Mouse (Mus musculus) adrenal gland, postnatal 25 days (tissue): ENCODE measurements around the gene Tmem204. TPM values are rescaled to one million over a fixed set of nuclear protein-coding genes. Genes with fewer than 3 reads are reported as not detected.

Experiments used
- DNase-seq: peaks from one replicate; pipeline ENCODE4 v3.0.0; 2021; ENCODE audit warnings: mixed read lengths
- total RNA-seq: library from RNA; stranded (reverse); gene quantifications from 2 replicates; pipeline ENCODE4 v1.2.3, GENCODE M21; 2021

Tmem204 gene
- total RNA-seq, 1 experiment from 2014 or later: 31.5 TPM

DNA sequence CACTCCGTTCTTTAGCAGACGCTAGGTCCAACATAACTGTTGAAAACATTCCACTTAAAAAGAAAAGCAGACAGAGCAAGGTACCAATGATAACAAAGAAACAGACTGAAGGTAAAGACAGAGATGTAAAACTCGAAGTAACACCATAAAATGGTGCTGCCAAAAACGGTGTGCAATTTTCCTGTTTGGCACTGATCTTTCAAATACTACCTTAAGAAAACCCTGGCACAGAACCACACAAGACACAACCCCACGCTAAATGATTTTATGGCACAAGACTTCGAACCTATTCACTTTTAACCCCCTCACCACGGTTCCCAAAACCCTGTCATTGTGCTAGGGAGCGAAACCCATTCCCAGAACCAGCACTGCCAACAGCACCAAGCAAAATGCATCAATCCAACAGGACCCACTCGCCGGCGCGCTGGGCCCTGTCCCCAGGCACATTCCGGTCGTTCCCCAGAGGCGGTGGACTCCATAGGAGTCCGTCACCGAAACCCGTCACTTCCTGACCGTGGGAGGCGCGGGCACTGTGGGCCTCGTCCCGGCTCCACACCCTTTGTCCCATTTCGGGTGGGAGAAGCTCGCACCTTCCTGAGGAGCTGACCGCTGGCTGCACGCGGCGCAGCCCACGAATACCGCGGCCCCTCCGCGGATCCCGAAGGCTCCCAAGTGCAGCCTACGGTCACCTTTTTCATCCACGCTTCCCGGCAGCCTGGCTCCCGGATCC, 68.4 kb downstream of the Tmem204 start:
- DNase-seq: peak; percentile 44

DNA sequence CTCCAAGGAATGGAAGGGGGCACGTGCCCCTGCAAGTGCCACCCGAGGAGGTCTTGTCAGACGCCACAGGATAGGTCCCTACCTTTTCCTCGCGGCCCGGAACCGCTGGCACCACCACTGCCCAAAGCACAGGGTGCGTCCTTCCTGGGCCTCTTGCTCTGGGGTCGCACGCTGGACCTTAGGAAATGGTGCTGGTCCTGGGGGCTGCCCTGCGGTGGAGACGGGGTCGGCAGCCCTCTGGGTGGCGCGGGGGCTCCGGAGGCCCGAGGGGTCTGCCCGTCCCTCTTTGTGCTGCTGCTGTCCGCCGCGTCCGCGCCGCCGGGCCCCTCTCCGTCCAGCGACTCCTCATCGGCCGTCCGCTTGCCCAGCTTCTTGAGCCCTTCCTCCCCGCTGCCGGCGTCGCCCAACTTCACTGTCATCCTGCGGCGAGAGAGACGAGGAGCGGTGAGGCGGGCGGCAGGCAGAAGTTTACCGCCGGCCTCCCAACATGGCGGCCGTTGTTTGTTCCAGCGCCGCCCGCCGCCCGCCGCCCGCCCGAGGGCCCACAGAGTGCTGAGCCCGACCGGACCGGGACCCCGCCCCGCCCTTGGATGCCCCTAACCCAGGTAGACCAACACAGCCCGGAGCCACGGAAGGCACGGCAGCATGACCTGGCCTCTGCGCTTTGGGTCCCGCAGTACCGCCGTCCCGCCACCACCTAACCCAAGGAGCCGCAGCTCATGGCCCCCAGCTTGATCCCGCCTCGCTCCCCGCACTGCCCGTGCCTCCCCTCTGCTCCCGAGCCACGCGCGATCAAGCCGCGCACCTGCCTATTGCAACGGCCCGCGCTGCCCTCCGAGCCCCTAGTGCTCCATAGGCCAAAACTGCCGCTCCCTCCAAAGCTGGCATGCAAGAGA, 69.5 kb downstream of the Tmem204 start:
- peak; percentile 52 for DNase-seq

Other genes with a start within 250 kb of the Tmem204 start
- gene Hagh, start 243.4 kb downstream of the Tmem204 start, total RNA-seq: 88.2 and 124 TPM in 2 replicates
- 34.6 and 35.5 TPM in 2 replicates for gene Fahd1, start 233.2 kb downstream of the Tmem204 start, total RNA-seq
- gene Igfals, start 217.6 kb downstream of the Tmem204 start, total RNA-seq: 1.5 and 3.0 TPM in 2 replicates
- gene Nubp2, start 197.2 kb downstream of the Tmem204 start, total RNA-seq: 55.1 and 55.9 TPM in 2 replicates
- gene Spsb3, start 196.9 kb downstream of the Tmem204 start, total RNA-seq: 29.2 and 30.9 TPM in 2 replicates
- 54.0 and 69.2 TPM in 2 replicates for gene Eme2, start 188.5 kb downstream of the Tmem204 start, total RNA-seq
- gene Mrps34, start 188.5 kb downstream of the Tmem204 start, total RNA-seq: 147 and 189 TPM in 2 replicates
- 85.2 and 112 TPM in 2 replicates for gene Nme3, start 187.1 kb downstream of the Tmem204 start, total RNA-seq
- gene Mapk8ip3, start 146.6 kb downstream of the Tmem204 start, total RNA-seq: 157 and 177 TPM in 2 replicates
- 27.0 and 33.1 TPM in 2 replicates for gene Jpt2, start 122.9 kb downstream of the Tmem204 start, total RNA-seq
- gene Cramp1l, start 67.8 kb downstream of the Tmem204 start, total RNA-seq: 25.9 and 26.7 TPM in 2 replicates
- 36.3 and 45.4 TPM in 2 replicates for gene Ift140, start 67.5 kb downstream of the Tmem204 start, total RNA-seq
- gene Telo2, start 32.4 kb upstream of the Tmem204 start, total RNA-seq: 26.3 and 27.2 TPM in 2 replicates
- not detected in 2 replicates for gene Ptx4, start 37.2 kb upstream of the Tmem204 start, total RNA-seq
- 28.9 and 42.3 TPM in 2 replicates for gene Clcn7, start 49.8 kb upstream of the Tmem204 start, total RNA-seq
- gene Ccdc154, start 78.9 kb upstream of the Tmem204 start, total RNA-seq: 0.15 TPM in 1 of 2 replicates, not detected in the other
- gene Gm38655, start 91.9 kb upstream of the Tmem204 start, total RNA-seq: 0.49 TPM in 1 of 2 replicates, not detected in the other
- gene BC003965, start 101.0 kb upstream of the Tmem204 start, total RNA-seq: 19.5 and 20.4 TPM in 2 replicates
- 19.9 and 21.1 TPM in 2 replicates for gene Unkl, start 104.8 kb upstream of the Tmem204 start, total RNA-seq
- 42.4 and 50.1 TPM in 2 replicates for gene Gnptg, start 156.5 kb upstream of the Tmem204 start, total RNA-seq
- 25.0 and 28.4 TPM in 2 replicates for gene Tsr3, start 156.6 kb upstream of the Tmem204 start, total RNA-seq
- 6.8 and 15.0 TPM in 2 replicates for gene Baiap3, start 172.8 kb upstream of the Tmem204 start, total RNA-seq
- 234 and 263 TPM in 2 replicates for gene Ube2i, start 191.0 kb upstream of the Tmem204 start, total RNA-seq
- gene Prss34, start 214.8 kb upstream of the Tmem204 start, total RNA-seq: 0.27 TPM in 1 of 2 replicates, not detected in the other
- gene Prss28, start 225.1 kb upstream of the Tmem204 start, total RNA-seq: not detected in 2 replicates
- gene Prss29, start 235.1 kb upstream of the Tmem204 start, total RNA-seq: not detected in 2 replicates